In the genomic region with DNA sequence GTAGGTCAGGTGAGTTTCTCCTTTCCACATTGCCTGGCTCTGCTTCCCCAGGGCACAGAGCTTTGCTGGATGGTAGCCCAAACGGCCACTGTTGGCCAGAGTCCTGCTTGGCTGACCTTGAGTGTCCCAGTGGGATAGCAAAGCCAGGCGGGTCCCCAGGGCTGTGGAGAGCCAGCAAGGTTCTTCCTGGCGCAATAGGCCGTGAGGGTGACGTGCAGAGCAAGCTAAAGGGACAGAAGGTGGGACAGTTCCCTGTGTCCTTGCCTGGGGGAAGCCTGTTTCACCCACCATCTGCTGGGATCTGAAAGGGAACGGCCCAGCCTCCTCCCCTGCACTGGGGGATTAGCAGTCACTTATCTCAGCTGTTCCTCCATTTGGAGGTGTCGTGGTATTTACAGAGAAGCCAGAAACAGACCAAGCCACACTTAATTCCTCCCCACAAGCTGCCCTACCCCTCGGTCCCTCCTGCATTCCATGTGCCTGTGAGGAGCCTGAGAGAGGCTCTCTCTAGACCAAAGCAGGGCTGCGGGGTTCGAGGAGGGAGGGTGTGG, we compare ENCODE assay signal across 8 mouse cellular contexts. TPM values are rescaled to one million over a fixed set of nuclear protein-coding genes. Genes with fewer than 3 reads are reported as not detected.
DNase-seq lines count a peak whose midpoint lies in the region; ATAC-seq and TF ChIP-seq lines count a peak whose summit lies in the region.

No protein-coding gene starts in this region.

- peak; percentile 50; the same call in 1 of the 2 replicates for ATAC-seq in stomach, embryonic 15.5 days (ENCODE audit: insufficient read depth, low FRiP score, low read depth)
- ATAC-seq in stomach, postnatal 0 days (ENCODE audit: low FRiP score, low TSS enrichment) = no peak
- peak; percentile 64 for ATAC-seq in heart, embryonic 16.5 days (replicated peaks; ENCODE audit: extremely low read depth, insufficient read depth, low FRiP score)
- ATAC-seq in liver, postnatal 0 days = peak; percentile 95

- H3K9ac ChIP-seq in stomach, embryonic 15.5 days = no peak overlapping the region
- H3K9ac ChIP-seq in stomach, postnatal 0 days (ENCODE audit: low read length) = no peak overlapping the region
- peak overlapping the region; percentile 64 for H3K9ac ChIP-seq in heart, embryonic 16.5 days (ENCODE audit: low read length)
- H3K9ac ChIP-seq in liver, postnatal 0 days (replicated peaks) = no peak overlapping the region

- no peak for TF ChIP-seq CTCF in stomach, postnatal 0 days (IDR thresholded peaks at IDR 0.05; ENCODE audit: low read depth)
- TF ChIP-seq CTCF in liver, postnatal 0 days (IDR thresholded peaks at IDR 0.05; ENCODE audit: low read depth) = no peak
- TF ChIP-seq CTCF in left cerebral cortex, adult 2 months (IDR thresholded peaks at IDR 0.05) = no peak

- H3K27me3 ChIP-seq in stomach, embryonic 15.5 days (replicated peaks) = no peaks in the 10 kb centered on the region
- H3K27me3 ChIP-seq in stomach, postnatal 0 days (ENCODE audit: control insufficient read depth, insufficient read depth, low read length) = no peaks in the 10 kb centered on the region
- no peaks in the 10 kb centered on the region for H3K27me3 ChIP-seq in heart, embryonic 16.5 days (ENCODE audit: control insufficient read depth, insufficient read depth, low read length)
- no peaks in the 10 kb centered on the region for H3K27me3 ChIP-seq in liver, postnatal 0 days (ENCODE audit: insufficient read depth, low read length)

- no peak overlapping the region for H3K4me3 ChIP-seq in stomach, embryonic 15.5 days (replicated peaks)
- H3K4me3 ChIP-seq in stomach, postnatal 0 days (ENCODE audit: low read depth, low read length) = no peak overlapping the region
- H3K4me3 ChIP-seq in heart, embryonic 16.5 days (ENCODE audit: low read length) = peak overlapping the region; percentile 35
- H3K4me3 ChIP-seq in liver, postnatal 0 days (ENCODE audit: low read depth, low read length) = no peak overlapping the region
- H3K4me3 ChIP-seq in left cerebral cortex, adult 2 months = no peak overlapping the region

- no peak overlapping the region for H3K27ac ChIP-seq in stomach, embryonic 15.5 days
- H3K27ac ChIP-seq in stomach, postnatal 0 days (replicated peaks) = no peak overlapping the region
- peak overlapping the region; percentile 96 for H3K27ac ChIP-seq in heart, embryonic 16.5 days (ENCODE audit: low read length)
- 0 out of 2 replicates have a peak overlapping the region, but pooled peaks have one; percentile 34 for H3K27ac ChIP-seq in liver, postnatal 0 days (ENCODE audit: low read depth)
- no peak overlapping the region for H3K27ac ChIP-seq in left cerebral cortex, adult 2 months

- H3K36me3 ChIP-seq in stomach, embryonic 15.5 days = no peaks in the 10 kb centered on the region
- no peaks in the 10 kb centered on the region for H3K36me3 ChIP-seq in stomach, postnatal 0 days (ENCODE audit: control insufficient read depth, insufficient read depth, low read length)
- H3K36me3 ChIP-seq in heart, embryonic 16.5 days (ENCODE audit: control insufficient read depth, insufficient read depth) = peaks cover 3% of the 10 kb centered on the region; the same call in 1 of the 2 replicates
- H3K36me3 ChIP-seq in liver, postnatal 0 days (replicated peaks; ENCODE audit: insufficient read depth, low read length) = no peaks in the 10 kb centered on the region

- WGBS in stomach, embryonic 15.5 days = 15% methylated on average over 10 of the region's 10 CpGs
- WGBS in stomach, postnatal 0 days = 15% methylated on average over 10 of the region's 10 CpGs
- WGBS in heart, embryonic 16.5 days = 9% methylated on average over 10 of the region's 10 CpGs
- 28% methylated on average over 10 of the region's 10 CpGs for WGBS in liver, postnatal 0 days (ENCODE audit: insufficient replicate concordance)

- H3K9me3 ChIP-seq in stomach, embryonic 15.5 days = no peaks in the 10 kb centered on the region
- no peaks in the 10 kb centered on the region for H3K9me3 ChIP-seq in stomach, postnatal 0 days (ENCODE audit: control insufficient read depth, low read length)
- no peaks in the 10 kb centered on the region for H3K9me3 ChIP-seq in heart, embryonic 16.5 days (replicated peaks; ENCODE audit: control insufficient read depth, low read length)
- no peaks in the 10 kb centered on the region for H3K9me3 ChIP-seq in liver, postnatal 0 days (ENCODE audit: low read length)

- no peak overlapping the region for H3K4me2 ChIP-seq in stomach, embryonic 15.5 days
- H3K4me2 ChIP-seq in stomach, postnatal 0 days (replicated peaks; ENCODE audit: low read depth) = no peak overlapping the region
- peak overlapping the region; percentile 59 for H3K4me2 ChIP-seq in heart, embryonic 16.5 days (ENCODE audit: low read depth, low read length)
- H3K4me2 ChIP-seq in liver, postnatal 0 days (ENCODE audit: low read depth, low read length) = 0 out of 2 replicates have a peak overlapping the region, but pooled peaks have one; percentile 32

- intact Hi-C loops in left cerebral cortex, adult 2 months (cut with DNase I) = no loop called here

- no peak for TF ChIP-seq EP300 in stomach, postnatal 0 days (optimal IDR thresholded peaks at IDR 0.05)
- TF ChIP-seq EP300 in liver, postnatal 0 days (IDR thresholded peaks at IDR 0.05; ENCODE audit: low read depth) = no peak

- DNase-seq in stomach, postnatal 0 days (ENCODE audit: low spot score) = no peak
- peak; percentile 60 to 64 for DNase-seq in cerebellum, postnatal 36 days
- DNase-seq in liver, postnatal 0 days = peak; percentile 79
- no peak for DNase-seq in frontal cortex, postnatal 36 days (ENCODE audit: low spot score in 2 of 2)
- DNase-seq in left cerebral cortex, adult 2 months (ENCODE audit: extremely low spot score in 1 of 2, low spot score in 2 of 2) = no peak
- DNase-seq in natural killer cell, adult 2 months (ENCODE audit: low spot score in 2 of 2) = no peak

- H3K4me1 ChIP-seq in stomach, embryonic 15.5 days = peaks cover 6% of the 10 kb centered on the region; the same call in 1 of the 2 replicates
- H3K4me1 ChIP-seq in stomach, postnatal 0 days (replicated peaks; ENCODE audit: control insufficient read depth, insufficient read depth) = no peaks in the 10 kb centered on the region
- H3K4me1 ChIP-seq in heart, embryonic 16.5 days (ENCODE audit: control insufficient read depth, insufficient read depth, low read length) = peaks cover 6% of the 10 kb centered on the region
- H3K4me1 ChIP-seq in liver, postnatal 0 days (ENCODE audit: insufficient read depth) = no peaks in the 10 kb centered on the region

RNA-seq across cellular contexts. Expression of a gene that starts 4.0 kb away (rescaled TPM):
- polyA plus RNA-seq in stomach, embryonic 15.5 days (2015; fragmentation: Nextera tagmentation; extraction: Ambion mirVana) = 52.9 and 87.8 TPM in 2 replicates
- polyA plus RNA-seq in stomach, postnatal 0 days (2015; fragmentation: Nextera tagmentation; extraction: Ambion mirVana) = 28.4 and 31.0 TPM in 2 replicates
- polyA plus RNA-seq in heart, embryonic 16.5 days (2015; fragmentation: Nextera tagmentation; extraction: Ambion mirVana) = 15,141 and 15,377 TPM in 2 replicates
- 1.1 and 12.1 TPM in 2 replicates for polyA plus RNA-seq in liver, postnatal 0 days (2015; fragmentation: Nextera tagmentation; extraction: Ambion mirVana)
- not detected for total RNA-seq in left cerebral cortex, adult 2 months (2021)

RNA-seq across cellular contexts. Expression of a gene that starts 44.0 kb away (rescaled TPM):
- 0.94 and 1.1 TPM in 2 replicates for polyA plus RNA-seq in stomach, embryonic 15.5 days (2015; fragmentation: Nextera tagmentation; extraction: Ambion mirVana)
- polyA plus RNA-seq in stomach, postnatal 0 days (2015; fragmentation: Nextera tagmentation; extraction: Ambion mirVana) = 0.21 and 0.41 TPM in 2 replicates
- 0.07 TPM in 1 of 2 replicates, not detected in the other for polyA plus RNA-seq in heart, embryonic 16.5 days (2015; fragmentation: Nextera tagmentation; extraction: Ambion mirVana)
- polyA plus RNA-seq in liver, postnatal 0 days (2015; fragmentation: Nextera tagmentation; extraction: Ambion mirVana) = not detected in 2 replicates
- total RNA-seq in left cerebral cortex, adult 2 months (2021) = 1 to 10 TPM; 5.3 to 6.8 TPM

Comparison
In these comparisons a context has a peak if more than half of its experiments do, and no peak if none do; other contexts are left out.
1. H3K27ac ChIP-seq: peak in heart, embryonic 16.5 days (single experiment) and liver, postnatal 0 days (single experiment); none in stomach, embryonic 15.5 days (single experiment), stomach, postnatal 0 days (single experiment) and left cerebral cortex, adult 2 months (single experiment).
2. H3K4me2 ChIP-seq: peak in heart, embryonic 16.5 days (single experiment) and liver, postnatal 0 days (single experiment); none in stomach, embryonic 15.5 days (single experiment) and stomach, postnatal 0 days (single experiment).
3. DNase-seq: peak in cerebellum, postnatal 36 days (2 of 2) and liver, postnatal 0 days (single experiment); none in stomach, postnatal 0 days (single experiment), frontal cortex, postnatal 36 days (0 of 2), left cerebral cortex, adult 2 months (0 of 2) and natural killer cell, adult 2 months (0 of 2).
4. RNA of a gene that starts 4.0 kb away (polyA plus RNA-seq): 15,141 to 15,377 TPM in heart, embryonic 16.5 days; 52.9 to 87.8 TPM in stomach, embryonic 15.5 days, 28.4 to 31.0 TPM in stomach, postnatal 0 days and 1.1 to 12.1 TPM in liver, postnatal 0 days; every median in the first group is over 100 times any median in the second.